In the genomic region with DNA sequence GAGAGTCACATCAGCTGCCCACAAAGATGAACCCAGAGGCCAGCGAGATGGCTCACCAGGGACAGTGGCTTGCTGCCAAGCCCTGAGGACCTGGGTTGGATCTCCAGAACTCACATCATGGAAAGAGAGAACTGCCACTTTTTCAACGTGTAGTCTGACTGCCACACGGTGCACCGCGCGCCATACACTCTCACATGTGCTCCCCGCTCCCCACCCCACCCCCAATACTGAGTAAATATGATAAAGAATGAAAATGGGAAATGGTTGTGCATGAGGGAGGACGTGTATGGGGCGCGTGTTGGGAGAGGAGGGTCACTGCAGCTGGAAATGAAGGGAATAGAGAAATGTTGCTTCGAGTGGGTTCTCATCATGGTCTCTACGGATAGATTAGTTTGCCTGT, we compare ENCODE assay signal across 35 mouse cellular contexts.
"Had no signal": no experiment of that assay in that cellular context is flagged by ENCODE, and none has a peak within 500 bp of the region (broad histone marks: within the 10 kb centered on the region; RNA-seq: fewer than 3 reads in every experiment).

No protein-coding gene starts in this region.

- H3K27me3 ChIP-seq: hindbrain, embryonic 15.5 days had no signal

- H3K4me2 ChIP-seq: heart, embryonic 11.5 days; heart, embryonic 12.5 days; heart, embryonic 13.5 days; heart, embryonic 15.5 days; hindbrain, embryonic 12.5 days; hindbrain, embryonic 13.5 days; hindbrain, embryonic 14.5 days; hindbrain, embryonic 15.5 days; intestine, embryonic 15.5 days; kidney, embryonic 15.5 days had no signal

- H3K4me3 ChIP-seq: heart, embryonic 10.5 days; heart, embryonic 12.5 days; heart, embryonic 13.5 days; heart, embryonic 15.5 days; hindbrain, embryonic 10.5 days; hindbrain, embryonic 12.5 days; hindbrain, embryonic 13.5 days; hindbrain, embryonic 15.5 days; intestine, embryonic 15.5 days; kidney, embryonic 15.5 days; layer of hippocampus, adult 2 months; left cerebral cortex, adult 2 months had no signal

- DNase-seq: heart, postnatal 10 days; heart, postnatal 14 days; heart, postnatal 36 days; heart, postnatal 4 days; kidney, adult 11 months; kidney, adult 18-20 months; kidney, adult 2 months; kidney, adult 8-10 months; kidney, adult 9 months; kidney, postnatal 10 days; kidney, postnatal 14 days; kidney, postnatal 25 days; kidney, postnatal 36 days; kidney, postnatal 4 days; layer of hippocampus, adult 9-11 months; layer of hippocampus, postnatal 36 days had no signal

- H3K9me3 ChIP-seq: heart, embryonic 10.5 days; heart, embryonic 12.5 days; heart, embryonic 13.5 days; heart, embryonic 15.5 days; hindbrain, embryonic 10.5 days; hindbrain, embryonic 12.5 days; hindbrain, embryonic 13.5 days; hindbrain, embryonic 15.5 days; intestine, embryonic 15.5 days; kidney, embryonic 15.5 days had no signal

- H3K36me3 ChIP-seq: heart, embryonic 10.5 days; heart, embryonic 12.5 days; heart, embryonic 13.5 days; heart, embryonic 15.5 days; hindbrain, embryonic 10.5 days; hindbrain, embryonic 12.5 days; hindbrain, embryonic 13.5 days; hindbrain, embryonic 15.5 days; intestine, embryonic 15.5 days; kidney, embryonic 15.5 days had no signal

- ATAC-seq: hindbrain, postnatal 0 days; inflammation-experienced regulatory T-cells, adult 6 months; intestine, embryonic 15.5 days; intestine, embryonic 16.5 days; intestine, postnatal 0 days had no signal

- H3K9ac ChIP-seq: heart, embryonic 12.5 days; heart, embryonic 13.5 days; heart, embryonic 15.5 days; hindbrain, embryonic 12.5 days; hindbrain, embryonic 13.5 days; hindbrain, embryonic 15.5 days; intestine, embryonic 15.5 days; kidney, embryonic 15.5 days had no signal

- H3K27ac ChIP-seq: heart, embryonic 13.5 days; heart, embryonic 15.5 days; hindbrain, embryonic 10.5 days; hindbrain, embryonic 13.5 days; hindbrain, embryonic 15.5 days; hindbrain, postnatal 0 days; intestine, embryonic 15.5 days; kidney, embryonic 15.5 days; kidney, postnatal 0 days; layer of hippocampus, adult 2 months; left cerebral cortex, adult 2 months had no signal
